Comparison of ENCODE assay signal across 16 mouse cellular contexts in the genomic region with DNA sequence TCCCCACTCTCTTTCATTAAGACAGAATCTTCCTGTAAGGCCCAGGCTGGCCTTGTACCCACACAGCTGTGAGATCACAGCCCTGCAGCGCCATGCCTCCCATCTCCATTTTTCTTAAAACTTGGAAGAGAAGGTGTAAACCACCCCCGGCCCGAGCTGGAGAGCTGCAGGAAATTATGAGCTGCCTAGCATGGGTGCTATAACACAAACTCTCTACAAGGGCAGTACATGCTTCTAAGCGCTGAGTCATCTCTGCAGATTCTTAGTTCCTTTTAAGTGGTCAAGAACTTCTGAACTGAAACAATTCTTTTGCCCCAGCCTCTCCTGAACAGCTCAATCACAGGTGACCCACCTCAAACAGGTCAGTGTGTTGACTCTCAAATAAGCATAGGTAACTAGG. TPM values are rescaled to one million over a fixed set of nuclear protein-coding genes. Genes with fewer than 3 reads are reported as not detected.
"Had no signal": no experiment of that assay in that cellular context is flagged by ENCODE, and none has a peak within 500 bp of the region (broad histone marks: within the 10 kb centered on the region; RNA-seq: fewer than 3 reads in every experiment).

No protein-coding gene starts in this region.

- DNase-seq: kidney, adult 11 months; kidney, adult 9 months; kidney, postnatal 36 days; lung, adult 2 months; lung, postnatal 4 days; thymus, postnatal 4 days had no signal

- H3K27ac ChIP-seq: kidney, postnatal 0 days; layer of hippocampus, adult 2 months; limb, embryonic 10.5 days; liver, embryonic 15.5 days; midbrain, embryonic 12.5 days; stomach, postnatal 0 days had no signal

- H3K9ac ChIP-seq: liver, embryonic 15.5 days; midbrain, embryonic 12.5 days had no signal

- H3K4me1 ChIP-seq: limb, embryonic 10.5 days; liver, embryonic 15.5 days; midbrain, embryonic 12.5 days had no signal

- ATAC-seq: lung, postnatal 0 days; midbrain, embryonic 16.5 days had no signal

- H3K9me3 ChIP-seq: limb, embryonic 10.5 days; liver, embryonic 15.5 days; midbrain, embryonic 12.5 days had no signal

- H3K4me3 ChIP-seq: layer of hippocampus, adult 2 months; limb, embryonic 10.5 days; liver, embryonic 15.5 days; midbrain, embryonic 12.5 days had no signal

- H3K27me3 ChIP-seq: liver, embryonic 15.5 days; midbrain, embryonic 12.5 days had no signal

- H3K4me2 ChIP-seq: liver, embryonic 11.5 days; liver, embryonic 15.5 days; midbrain, embryonic 12.5 days had no signal

RNA-seq across cellular contexts. Expression of a gene that starts 20.4 kb away (rescaled TPM):
- total RNA-seq: megakaryocyte, adult 5-6 weeks had no signal
